Mouse (Mus musculus) heart, adult 2 months (tissue): ENCODE measurements around the gene Morn2.

Experiments used
- CTCF ChIP-seq: fragments of 200-600 bp; IDR thresholded peaks from 2 replicates; pipeline ENCODE4 v1.8.1; 2022; ENCODE audit warnings: antibody characterized with exemption, mild to moderate bottlenecking, moderate library complexity
- EP300 ChIP-seq: fragments of 200-500 bp; IDR thresholded peaks from 2 replicates; pipeline ENCODE4 v1.6.1; 2011; ENCODE audit warnings: low read depth, low read length, control low read depth; ENCODE audit not compliant: insufficient read depth
- POLR2A ChIP-seq: fragments of 200-500 bp; IDR thresholded peaks from 2 replicates; pipeline ENCODE4 v1.6.1; 2011; ENCODE audit warnings: mild to moderate bottlenecking, low read depth, low read length, control low read depth; ENCODE audit not compliant: insufficient read depth

DNA sequence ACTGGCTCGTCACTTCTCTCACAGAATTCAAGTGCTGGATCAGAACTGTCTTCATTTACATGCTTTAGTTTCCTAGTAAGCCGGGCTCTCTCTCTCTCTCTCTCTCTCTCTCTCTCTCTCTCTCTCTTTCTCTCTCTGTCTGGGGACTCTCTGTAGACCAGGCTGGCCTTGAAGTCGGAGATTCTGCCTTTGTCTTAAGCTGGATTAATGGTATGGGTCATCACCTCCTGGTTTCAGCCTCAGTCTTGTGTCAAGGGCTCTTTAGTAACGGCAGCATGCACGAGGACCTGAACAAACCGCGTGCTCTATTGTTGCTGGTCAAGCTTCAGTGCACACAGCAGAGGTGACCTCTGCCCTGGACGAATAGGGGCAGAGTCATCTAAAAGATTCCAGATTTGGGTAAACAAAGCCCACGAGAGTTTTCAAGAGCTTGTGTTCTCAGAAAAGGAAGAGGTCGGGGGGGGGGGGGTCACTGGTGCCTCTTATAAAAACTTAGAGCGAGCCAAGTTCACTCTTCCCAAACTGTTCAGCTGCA is 56.7 kb downstream of the Morn2 start:
- TF ChIP-seq CTCF, result no peak
- TF ChIP-seq POLR2A, result no peak
- no peak for TF ChIP-seq EP300
